11 mouse cellular contexts compared by ENCODE assay signal in the genomic region with DNA sequence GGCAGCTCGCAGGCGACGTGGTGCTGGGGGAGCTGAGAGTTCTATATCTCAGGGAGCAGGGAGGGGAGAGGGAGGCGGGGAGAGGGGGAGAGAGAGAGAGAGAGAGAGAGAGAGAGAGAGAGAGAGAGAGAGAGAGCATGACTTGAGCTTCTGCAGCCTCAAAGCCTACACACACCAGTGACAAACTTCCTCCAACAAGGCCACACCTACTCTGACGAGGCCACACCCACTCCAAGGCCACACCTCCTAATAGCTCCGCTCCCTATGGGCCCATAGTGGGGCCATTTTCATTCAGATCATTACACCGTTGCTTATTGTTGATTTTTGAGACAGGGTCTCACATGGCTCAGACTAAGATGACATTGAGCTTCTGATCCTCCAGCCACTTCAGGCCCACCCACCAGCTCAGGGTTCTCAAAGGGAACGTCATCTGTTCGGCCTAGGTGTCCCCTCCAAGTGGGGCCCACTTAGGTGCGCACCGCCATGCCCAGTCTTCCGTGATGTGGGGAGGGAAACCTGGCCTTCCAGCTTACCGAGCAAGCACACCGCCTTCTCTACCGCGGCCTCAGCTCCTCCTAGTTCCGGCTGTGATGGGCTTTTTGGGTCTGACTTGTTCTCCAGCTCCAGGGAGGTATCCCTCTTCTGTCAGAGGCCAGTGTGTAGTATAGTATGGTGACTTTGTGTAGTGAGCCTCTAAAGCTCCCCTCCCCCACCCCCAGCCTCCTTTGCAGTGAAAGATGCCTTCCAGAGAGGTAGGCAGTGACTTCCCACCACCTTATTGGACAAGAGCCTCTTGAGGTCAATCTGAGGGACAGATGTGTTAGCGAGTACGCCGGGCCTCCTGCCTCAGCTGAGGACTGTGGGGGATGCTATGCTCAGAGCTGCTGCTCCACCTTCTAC. TPM values are rescaled to one million over a fixed set of nuclear protein-coding genes. Genes with fewer than 3 reads are reported as not detected.
DNase-seq lines count a peak whose midpoint lies in the region; ATAC-seq and TF ChIP-seq lines count a peak whose summit lies in the region.
"Had no signal": no experiment of that assay in that cellular context is flagged by ENCODE, and none has a peak within 500 bp of the region (broad histone marks: within the 10 kb centered on the region; RNA-seq: fewer than 3 reads in every experiment).

No protein-coding gene starts in this region.

- WGBS in heart, embryonic 14.5 days = 68% methylated on average over 20 of the region's 20 CpGs
- whole genome bisulfite sequencing in liver, embryonic 11.5 days = 58% methylated on average over 20 of the region's 20 CpGs
- WGBS in forebrain, postnatal 0 days = 76% methylated on average over 19 of the region's 20 CpGs

- H3K4me1 ChIP-seq in heart, embryonic 14.5 days (ENCODE audit: control insufficient read depth in 2 of 2, insufficient read depth in 2 of 2, low read length in 2 of 2) = peaks cover 28 to 31% of the 10 kb centered on the region in 2 experiments
- H3K4me1 ChIP-seq in CH12.LX (ENCODE audit: control insufficient read depth in 1 of 2, insufficient read depth in 2 of 2) = peaks cover 5 to 45% of the 10 kb centered on the region in 2 experiments
- peaks cover 75% of the 10 kb centered on the region for H3K4me1 ChIP-seq in bone marrow macrophage, adult 2 months (ENCODE audit: control insufficient read depth, insufficient read depth, low read length)
- peaks cover 10% of the 10 kb centered on the region for H3K4me1 ChIP-seq in liver, embryonic 11.5 days (replicated peaks; ENCODE audit: control insufficient read depth, insufficient read depth, low read length)
- H3K4me1 ChIP-seq in forebrain, postnatal 0 days (ENCODE audit: insufficient read depth) = no peaks in the 10 kb centered on the region

- H3K9me3 ChIP-seq in heart, embryonic 14.5 days (ENCODE audit: control insufficient read depth, low read length) = no peaks in the 10 kb centered on the region
- no peaks in the 10 kb centered on the region for H3K9me3 ChIP-seq in CH12.LX (replicated peaks; ENCODE audit: low read length)
- H3K9me3 ChIP-seq in liver, embryonic 11.5 days (ENCODE audit: control insufficient read depth, low read length) = no peaks in the 10 kb centered on the region
- no peaks in the 10 kb centered on the region for H3K9me3 ChIP-seq in forebrain, postnatal 0 days (ENCODE audit: low read length)

- H3K36me3 ChIP-seq in heart, embryonic 14.5 days (ENCODE audit: control insufficient read depth, insufficient read depth, low read length) = no peaks in the 10 kb centered on the region
- H3K36me3 ChIP-seq in CH12.LX (replicated peaks in 1 of 2; ENCODE audit: control insufficient read depth in 1 of 2, insufficient read depth in 1 of 2, low read length in 1 of 2) = peaks cover 0 to 37% of the 10 kb centered on the region in 2 experiments
- H3K36me3 ChIP-seq in liver, embryonic 11.5 days (ENCODE audit: control insufficient read depth, insufficient read depth, low read length) = no peaks in the 10 kb centered on the region
- no peaks in the 10 kb centered on the region for H3K36me3 ChIP-seq in forebrain, postnatal 0 days (ENCODE audit: insufficient read depth)

- peak; percentile 20; the same call in 1 of the 2 replicates for TF ChIP-seq POLR2A in CH12.LX (IDR thresholded peaks at IDR 0.05; ENCODE audit: low read depth, low read length)
- no peak for TF ChIP-seq POLR2A in bone marrow macrophage, adult 2 months (IDR thresholded peaks at IDR 0.05; ENCODE audit: borderline replicate concordance, low read depth, low read length)

- H3K9ac ChIP-seq in heart, embryonic 14.5 days (ENCODE audit: low read length) = no peak overlapping the region
- no peak overlapping the region for H3K9ac ChIP-seq in CH12.LX (ENCODE audit: insufficient read depth, low read depth)
- no peak overlapping the region for H3K9ac ChIP-seq in liver, embryonic 11.5 days (ENCODE audit: low read depth, low read length)
- no peak overlapping the region for H3K9ac ChIP-seq in forebrain, postnatal 0 days

- in situ Hi-C loops in CH12.LX (cut with MboI; ENCODE audit: low pct_ligation_motif_present, low pct_unique_long_range_greater_than_20kb, low sequenced_read_pairs) = no loop called here

- dilution Hi-C loops in CH12.LX (cut with MboI; ENCODE audit: extremely low pct_ligation_motif_present, extremely low pct_unique_long_range_greater_than_20kb, low sequenced_read_pairs) = no loop called here

- peak; percentile 20; the same call in 1 of the 2 replicates for ATAC-seq in heart, embryonic 14.5 days (ENCODE audit: insufficient number of reproducible peaks, insufficient read depth, low FRiP score, low read depth)
- ATAC-seq in liver, embryonic 11.5 days (replicated peaks; ENCODE audit: low FRiP score) = peak; percentile 40
- no peak for ATAC-seq in forebrain, postnatal 0 days
- ATAC-seq: intestine, embryonic 16.5 days had no signal

- TF ChIP-seq CTCF in CH12.LX (conservative IDR thresholded peaks at IDR 0.05 in 1 of 2, IDR thresholded peaks at IDR 0.05 in 1 of 2; ENCODE audit: low read depth in 2 of 2, low read length in 2 of 2) = no peak
- TF ChIP-seq CTCF in bone marrow macrophage, adult 2 months (IDR thresholded peaks at IDR 0.05; ENCODE audit: low read depth, low read length) = no peak
- TF ChIP-seq CTCF in forebrain, postnatal 0 days (IDR thresholded peaks at IDR 0.05; ENCODE audit: low read depth) = no peak

- H3K4me3 ChIP-seq in heart, embryonic 14.5 days (ENCODE audit: control insufficient read depth in 1 of 2, insufficient read depth in 1 of 2, low read depth in 1 of 2, low read length in 2 of 2) = no peak overlapping the region
- peak overlapping the region in 2 of 3 experiments; percentile 35 to 60 for H3K4me3 ChIP-seq in CH12.LX (replicated peaks in 1 of 3; ENCODE audit: low read depth in 2 of 3, low read length in 2 of 3, poor library complexity in 1 of 3)
- H3K4me3 ChIP-seq in bone marrow macrophage, adult 2 months (ENCODE audit: insufficient read depth, low read length) = peak overlapping the region; percentile 0; the same call in 1 of the 2 replicates
- no peak overlapping the region for H3K4me3 ChIP-seq in liver, embryonic 11.5 days (ENCODE audit: low read depth, low read length)
- no peak overlapping the region for H3K4me3 ChIP-seq in forebrain, postnatal 0 days (ENCODE audit: low read depth, low read length)

- no peaks in the 10 kb centered on the region for H3K27me3 ChIP-seq in heart, embryonic 14.5 days (ENCODE audit: control insufficient read depth, insufficient read depth, low read length)
- no peaks in the 10 kb centered on the region for H3K27me3 ChIP-seq in CH12.LX (replicated peaks)
- H3K27me3 ChIP-seq in liver, embryonic 11.5 days (replicated peaks; ENCODE audit: control insufficient read depth, insufficient read depth, low read length) = no peaks in the 10 kb centered on the region
- no peaks in the 10 kb centered on the region for H3K27me3 ChIP-seq in forebrain, postnatal 0 days (ENCODE audit: insufficient read depth, low read length)

- intact Hi-C loops in heart, postnatal 14 days (cut with DNase I) = no loop called here

- H3K79me2 ChIP-seq in CH12.LX (replicated peaks; ENCODE audit: control insufficient read depth, extremely low read depth, insufficient read depth, poor library complexity, severe bottlenecking) = no peaks in the 10 kb centered on the region

- no peak for TF ChIP-seq EP300 in CH12.LX (IDR thresholded peaks at IDR 0.05; ENCODE audit: low read length)

- H3K4me2 ChIP-seq in heart, embryonic 14.5 days (ENCODE audit: low read length) = no peak overlapping the region
- H3K4me2 ChIP-seq in CH12.LX (ENCODE audit: insufficient read depth, low read depth, poor library complexity, severe bottlenecking) = no peak overlapping the region
- H3K4me2 ChIP-seq in liver, embryonic 11.5 days = no peak overlapping the region
- H3K4me2 ChIP-seq in forebrain, postnatal 0 days (ENCODE audit: low read depth) = no peak overlapping the region

- H3K27ac ChIP-seq in heart, embryonic 14.5 days (replicated peaks in 1 of 2; ENCODE audit: control insufficient read depth in 1 of 2, insufficient read depth in 1 of 2, low read depth in 2 of 2, low read length in 2 of 2) = no peak overlapping the region
- peak overlapping the region; percentile 5; the same call in 1 of the 2 replicates for H3K27ac ChIP-seq in CH12.LX (ENCODE audit: insufficient read depth, low read depth)
- peak overlapping the region; percentile 71 for H3K27ac ChIP-seq in bone marrow macrophage, adult 2 months (ENCODE audit: insufficient read depth, low read depth, low read length)
- no peak overlapping the region for H3K27ac ChIP-seq in liver, embryonic 11.5 days (ENCODE audit: low read depth, low read length)
- no peak overlapping the region for H3K27ac ChIP-seq in forebrain, postnatal 0 days (ENCODE audit: low read depth, low read length)

- no peak for DNase-seq in heart, postnatal 14 days
- DNase-seq in CH12.LX (ENCODE audit: extremely low read depth) = peak; percentile 97
- DNase-seq in liver, embryonic 11.5 days (ENCODE audit: low spot score) = no peak
- no peak for DNase-seq in Muller cell, postnatal 12 days (ENCODE audit: inconsistent ontology term)
- no peak for DNase-seq in right cerebral cortex, adult 2 months (ENCODE audit: low spot score in 2 of 2)
- DNase-seq in forebrain, postnatal 0 days = no peak
- DNase-seq: thymus, postnatal 14 days had no signal

- TF ChIP-seq RAD21 in CH12.LX (IDR thresholded peaks at IDR 0.05; ENCODE audit: low read depth, low read length) = no peak

RNA-seq across cellular contexts. Expression of gene Ttyh2, which starts 8.7 kb away (rescaled TPM):
- 7.9 and 8.6 TPM in 2 replicates for polyA plus RNA-seq in heart, embryonic 14.5 days (2014; fragmentation: Nextera tagmentation; extraction: Ambion mirVana)
- total RNA-seq in heart, postnatal 14 days (2021) = 10 to 100 TPM; 11.3 to 13.4 TPM
- 1.4 TPM in 2 replicates for total RNA-seq in CH12.LX (2012; rRNA removed)
- 0.82 and 1.2 TPM in 2 replicates for total RNA-seq in CH12.LX (2014; rRNA removed)
- 2.4 TPM in 2 replicates for polyA plus RNA-seq in CH12.LX (2012; ENCODE audit: insufficient read length, low read depth)
- 29.6 and 37.5 TPM in 2 replicates for polyA plus RNA-seq in bone marrow macrophage, adult 2 months (2012; ENCODE audit: insufficient read depth, insufficient read length, missing spikeins)
- polyA plus RNA-seq in liver, embryonic 11.5 days (2014; fragmentation: Nextera tagmentation; extraction: Ambion mirVana) = 7.1 and 7.4 TPM in 2 replicates
- 26.6 and 29.9 TPM in 2 replicates for total RNA-seq in forebrain, postnatal 0 days (2014; rRNA removed)
- 24.4 and 26.4 TPM in 2 replicates for polyA plus RNA-seq in forebrain, postnatal 0 days (2015; fragmentation: Nextera tagmentation; extraction: Ambion mirVana)

RNA-seq across cellular contexts. Expression of gene Rpl38, which starts 15.6 kb away (rescaled TPM):
- polyA plus RNA-seq in heart, embryonic 14.5 days (2014; fragmentation: Nextera tagmentation; extraction: Ambion mirVana) = 703 and 745 TPM in 2 replicates
- 100 to 1,000 TPM; 606 to 649 TPM for total RNA-seq in heart, postnatal 14 days (2021)
- 5,484 and 5,556 TPM in 2 replicates for total RNA-seq in CH12.LX (2012; rRNA removed)
- total RNA-seq in CH12.LX (2014; rRNA removed) = 3,381 and 4,204 TPM in 2 replicates
- 1,021 and 1,435 TPM in 2 replicates for polyA plus RNA-seq in CH12.LX (2012; ENCODE audit: insufficient read length, low read depth)
- 1,601 and 1,765 TPM in 2 replicates for polyA plus RNA-seq in bone marrow macrophage, adult 2 months (2012; ENCODE audit: insufficient read depth, insufficient read length, missing spikeins)
- polyA plus RNA-seq in liver, embryonic 11.5 days (2014; fragmentation: Nextera tagmentation; extraction: Ambion mirVana) = 1,440 and 1,641 TPM in 2 replicates
- total RNA-seq in forebrain, postnatal 0 days (2014; rRNA removed) = 1,173 and 2,728 TPM in 2 replicates
- polyA plus RNA-seq in forebrain, postnatal 0 days (2015; fragmentation: Nextera tagmentation; extraction: Ambion mirVana) = 1,003 and 1,434 TPM in 2 replicates

RNA-seq across cellular contexts. Expression of gene Dnaic2, which starts 43.2 kb away (rescaled TPM):
- polyA plus RNA-seq in heart, embryonic 14.5 days (2014; fragmentation: Nextera tagmentation; extraction: Ambion mirVana) = 0.35 TPM in 1 of 2 replicates, not detected in the other
- under 1 TPM; 0.27 to 0.60 TPM for total RNA-seq in heart, postnatal 14 days (2021)
- total RNA-seq in CH12.LX (2012; rRNA removed) (0.17 and 0.59 TPM in 2 replicates), CH12.LX (2014; rRNA removed) (0.93 and 1.2 TPM in 2 replicates)
- 0.45 and 0.83 TPM in 2 replicates for polyA plus RNA-seq in CH12.LX (2012; ENCODE audit: insufficient read length, low read depth)
- polyA plus RNA-seq in bone marrow macrophage, adult 2 months (2012; ENCODE audit: insufficient read depth, insufficient read length, missing spikeins) = not detected in 2 replicates
- not detected in 2 replicates for polyA plus RNA-seq in liver, embryonic 11.5 days (2014; fragmentation: Nextera tagmentation; extraction: Ambion mirVana)
- 4.7 and 8.9 TPM in 2 replicates for total RNA-seq in forebrain, postnatal 0 days (2014; rRNA removed)
- polyA plus RNA-seq in forebrain, postnatal 0 days (2015; fragmentation: Nextera tagmentation; extraction: Ambion mirVana) = 3.1 and 4.4 TPM in 2 replicates
- total RNA-seq: common myeloid progenitor, adult 5-6 weeks had no signal

Comparison
In these comparisons a context has a peak if more than half of its experiments do, and no peak if none do; other contexts are left out.
1. H3K27ac ChIP-seq: peak in CH12.LX (single experiment) and bone marrow macrophage, adult 2 months (single experiment); none in heart, embryonic 14.5 days (0 of 2), liver, embryonic 11.5 days (single experiment) and forebrain, postnatal 0 days (single experiment).
2. H3K4me3 ChIP-seq: peak in CH12.LX (2 of 3) and bone marrow macrophage, adult 2 months (single experiment); none in heart, embryonic 14.5 days (0 of 2), liver, embryonic 11.5 days (single experiment) and forebrain, postnatal 0 days (single experiment).